Mouse (Mus musculus): Measurements from ENCODE around the gene Myh7. TPM values are rescaled to one million over a fixed set of nuclear protein-coding genes. Genes with fewer than 3 reads are reported as not detected.

Myh7 gene
- polyA plus RNA-seq (2012; rRNA removed; ENCODE audit: low replicate concordance) = 0.02 and 0.13 TPM in 2 replicates

DNA sequence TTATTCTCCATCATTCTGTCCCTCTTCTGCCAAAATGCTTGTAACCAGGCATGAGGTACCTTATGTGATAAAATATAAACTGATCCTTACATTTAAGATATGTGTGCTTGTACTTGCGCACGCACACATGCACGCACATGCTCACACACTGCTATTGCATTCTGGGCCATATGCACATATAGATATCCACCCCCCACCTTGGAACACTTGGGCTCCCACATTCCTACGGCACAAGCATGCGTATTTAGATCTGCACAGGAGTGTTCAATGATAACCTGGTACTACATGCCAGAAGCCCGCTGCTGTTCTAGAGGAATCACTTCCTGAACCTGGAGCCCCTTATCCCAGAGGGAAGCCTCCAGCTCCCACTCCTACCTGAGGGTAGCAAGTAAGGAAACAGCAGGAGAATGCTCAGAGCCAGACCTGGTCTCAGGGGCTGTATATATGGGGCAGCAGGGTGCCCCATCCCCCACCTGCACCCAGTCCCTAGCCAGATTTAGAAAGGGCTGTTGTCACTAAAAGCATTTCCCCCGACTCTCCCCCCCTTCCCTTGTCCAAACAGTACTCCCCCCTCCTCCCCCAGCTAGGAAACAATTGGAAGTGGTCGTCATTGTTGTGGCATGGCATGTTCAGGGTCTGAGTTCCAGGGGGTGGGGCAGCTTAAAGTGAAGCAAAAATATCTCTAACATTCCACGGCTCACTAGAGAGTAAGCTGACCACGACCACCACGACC lies at the start of gene Myh7:
TSS of gene Myh7 (minus strand) at position 491 of the 733 bp plus-strand sequence.

DNA sequence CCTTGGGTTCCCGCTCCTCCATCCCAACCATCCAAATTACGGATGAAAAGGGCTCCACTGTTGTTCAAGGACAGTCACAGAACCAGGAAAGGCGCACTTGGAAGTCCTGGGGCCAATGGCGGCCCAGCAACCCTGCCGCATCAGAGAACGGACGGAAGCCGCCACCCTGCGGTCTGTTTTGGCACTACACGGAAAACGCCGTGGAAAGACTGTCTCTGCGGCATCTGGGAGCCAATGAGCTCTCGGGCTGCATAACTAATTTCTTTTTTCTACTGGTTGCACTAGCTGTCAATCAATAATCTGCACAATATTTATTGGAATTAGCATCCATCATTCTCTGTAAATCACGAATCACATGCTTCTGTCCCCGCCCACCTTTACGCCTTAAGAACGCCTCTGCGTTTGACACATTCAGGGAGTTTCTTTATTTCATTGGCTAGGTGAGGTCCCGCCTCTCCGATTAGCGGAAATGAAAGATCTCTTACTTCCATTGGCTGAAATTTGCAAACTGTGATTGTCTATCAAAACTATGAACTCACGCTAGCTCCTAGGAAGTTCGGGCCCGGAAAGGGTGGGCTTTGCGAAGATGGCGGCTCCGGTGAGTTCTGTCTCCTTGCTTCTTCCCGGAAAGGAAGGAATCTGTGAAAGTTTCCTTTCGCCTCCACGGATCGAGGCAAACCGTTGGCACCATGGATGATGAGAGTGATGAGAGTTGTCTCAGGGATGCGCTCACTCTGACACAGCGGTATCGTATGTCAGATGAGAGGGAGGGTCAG lies 20.8 kb upstream of the Myh7 start, which contains the start of gene Ngdn:
TSS of gene Ngdn (plus strand) at position 464 of the 776 bp plus-strand sequence.

DNA sequence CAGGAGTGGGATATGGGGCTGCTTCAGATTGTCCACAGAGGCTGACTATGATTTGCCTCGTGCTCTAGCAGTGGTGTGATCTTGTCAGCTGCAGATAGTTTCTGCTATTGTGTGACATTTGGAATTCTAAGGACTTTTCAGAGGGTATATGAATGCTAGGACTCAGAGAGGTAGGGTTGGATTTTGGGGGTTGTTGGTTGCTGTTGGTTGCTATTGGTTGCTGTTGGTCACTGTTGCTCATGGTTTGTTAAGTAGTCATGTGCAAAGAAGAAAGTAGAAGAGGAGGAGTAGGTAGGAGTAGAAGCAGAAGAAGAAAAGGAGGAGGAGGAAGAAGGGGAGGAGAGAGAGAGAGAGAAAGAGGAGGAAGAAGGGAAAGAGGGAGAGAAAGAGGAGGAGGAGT lies 17.8 kb downstream of the Myh7 start, which contains the start of gene Gm17428:
TSS of gene Gm17428 (plus strand) at position 301 of the 400 bp plus-strand sequence.

DNA sequence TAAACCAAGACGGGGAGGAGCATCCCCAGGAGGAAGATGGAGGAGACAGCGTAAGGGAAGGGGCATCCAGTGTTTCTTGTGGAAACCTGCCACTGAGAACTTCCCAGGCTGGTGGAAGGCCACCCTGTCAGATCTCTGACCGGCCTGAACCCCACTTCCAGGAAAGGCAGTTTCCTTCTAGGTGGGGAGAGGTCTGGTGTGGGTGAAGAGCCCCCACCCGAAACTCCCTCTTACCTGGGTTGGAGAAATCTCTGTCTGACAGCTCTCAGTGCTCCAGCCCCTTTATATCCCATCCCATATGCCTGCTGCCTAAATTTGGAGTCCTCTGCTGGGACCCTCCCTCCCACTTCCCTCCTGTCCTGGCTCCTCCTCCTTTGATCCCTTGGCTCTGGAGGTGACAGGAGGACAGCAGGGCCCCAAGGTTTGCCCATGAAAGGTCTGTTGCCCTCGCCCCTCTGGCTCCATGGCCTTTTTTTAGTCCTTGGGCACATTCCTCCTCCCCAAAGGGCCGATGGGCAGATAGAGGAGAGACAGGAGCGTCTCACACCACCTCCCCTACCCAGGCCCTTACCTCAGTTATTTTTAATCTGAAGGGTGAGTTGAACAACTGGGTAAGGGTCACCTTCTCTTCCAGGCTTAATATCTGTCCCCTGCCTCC lies 28.0 kb downstream of the Myh7 start, which contains the start of gene Myh6:
TSS of gene Myh6 (minus strand) at position 608 of the 658 bp plus-strand sequence.

DNA sequence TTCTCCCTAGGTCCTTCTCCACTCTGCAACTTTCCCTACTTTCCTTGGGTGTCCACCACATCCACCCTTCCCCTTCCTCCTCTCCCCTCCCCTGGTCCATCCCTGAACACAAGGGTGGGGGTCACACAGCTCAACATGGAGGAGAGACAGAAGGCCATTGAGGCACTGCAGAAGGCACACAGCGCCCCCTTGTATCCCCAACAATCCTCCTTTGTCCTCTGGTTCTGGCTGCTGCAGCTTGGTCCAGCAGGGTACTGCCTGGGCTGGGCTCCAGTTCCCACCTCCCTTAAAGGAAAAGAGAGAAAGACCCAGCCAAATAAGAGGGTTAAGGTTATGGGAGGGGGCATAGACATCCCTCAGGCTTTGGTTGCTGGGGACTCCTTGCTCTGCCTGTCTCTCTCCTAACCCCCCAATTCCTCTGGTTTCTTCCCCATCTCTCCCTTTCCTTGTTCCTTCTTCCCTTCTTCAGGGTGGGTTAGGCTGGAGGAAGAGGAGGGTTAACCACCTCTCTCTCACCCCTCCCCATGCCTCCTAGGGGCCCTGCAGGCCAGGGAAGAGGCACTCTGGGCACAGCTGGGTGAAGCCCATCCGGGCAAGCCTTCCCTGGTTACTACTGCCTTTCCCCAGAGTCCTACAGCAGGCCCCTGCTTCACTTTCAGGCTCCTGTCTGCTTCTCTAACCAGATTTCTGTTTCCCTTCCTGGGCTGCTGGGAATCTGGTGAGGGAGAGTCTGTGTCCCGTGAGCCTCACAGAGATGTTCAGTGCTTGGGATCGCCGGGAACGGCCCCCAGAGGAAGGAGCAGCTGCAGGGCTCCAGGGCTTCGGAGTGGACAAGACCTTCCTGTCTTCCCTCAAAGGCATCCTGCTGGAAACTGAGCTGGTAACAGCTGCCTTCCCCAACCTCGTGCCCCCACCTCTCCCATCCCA lies 58.3 kb downstream of the Myh7 start, which contains the start of gene Cmtm5:
TSS of gene Cmtm5 (plus strand) at position 358 of the 927 bp plus-strand sequence.

DNA sequence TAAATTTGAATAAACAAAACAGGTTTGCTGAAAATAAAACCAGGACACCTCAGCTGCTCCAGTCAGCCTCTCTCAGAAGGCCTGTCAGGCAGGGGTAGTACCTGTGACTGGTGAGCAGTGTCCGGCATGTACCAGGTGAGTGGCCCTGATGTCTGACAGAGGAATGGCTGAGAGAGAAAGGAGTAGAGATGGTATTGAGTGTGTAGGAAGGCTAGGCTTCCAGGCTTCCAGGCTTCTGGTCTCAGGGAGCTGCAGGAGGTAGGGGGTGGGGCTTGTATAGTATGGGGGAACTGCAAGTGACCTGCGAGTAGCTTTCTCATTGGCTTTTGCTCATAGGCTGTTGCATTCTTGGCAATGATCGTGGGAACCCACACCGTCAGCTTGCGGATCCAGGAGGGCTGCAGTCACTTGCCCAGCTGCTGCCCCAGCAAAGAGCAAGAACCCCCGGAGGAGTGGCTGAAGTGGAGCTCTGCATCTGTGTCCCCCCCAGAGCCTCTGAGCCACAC lies 61.7 kb downstream of the Myh7 start, which contains the start of gene Il25:
TSS of gene Il25 (plus strand) at position 51 of the 506 bp plus-strand sequence.

DNA sequence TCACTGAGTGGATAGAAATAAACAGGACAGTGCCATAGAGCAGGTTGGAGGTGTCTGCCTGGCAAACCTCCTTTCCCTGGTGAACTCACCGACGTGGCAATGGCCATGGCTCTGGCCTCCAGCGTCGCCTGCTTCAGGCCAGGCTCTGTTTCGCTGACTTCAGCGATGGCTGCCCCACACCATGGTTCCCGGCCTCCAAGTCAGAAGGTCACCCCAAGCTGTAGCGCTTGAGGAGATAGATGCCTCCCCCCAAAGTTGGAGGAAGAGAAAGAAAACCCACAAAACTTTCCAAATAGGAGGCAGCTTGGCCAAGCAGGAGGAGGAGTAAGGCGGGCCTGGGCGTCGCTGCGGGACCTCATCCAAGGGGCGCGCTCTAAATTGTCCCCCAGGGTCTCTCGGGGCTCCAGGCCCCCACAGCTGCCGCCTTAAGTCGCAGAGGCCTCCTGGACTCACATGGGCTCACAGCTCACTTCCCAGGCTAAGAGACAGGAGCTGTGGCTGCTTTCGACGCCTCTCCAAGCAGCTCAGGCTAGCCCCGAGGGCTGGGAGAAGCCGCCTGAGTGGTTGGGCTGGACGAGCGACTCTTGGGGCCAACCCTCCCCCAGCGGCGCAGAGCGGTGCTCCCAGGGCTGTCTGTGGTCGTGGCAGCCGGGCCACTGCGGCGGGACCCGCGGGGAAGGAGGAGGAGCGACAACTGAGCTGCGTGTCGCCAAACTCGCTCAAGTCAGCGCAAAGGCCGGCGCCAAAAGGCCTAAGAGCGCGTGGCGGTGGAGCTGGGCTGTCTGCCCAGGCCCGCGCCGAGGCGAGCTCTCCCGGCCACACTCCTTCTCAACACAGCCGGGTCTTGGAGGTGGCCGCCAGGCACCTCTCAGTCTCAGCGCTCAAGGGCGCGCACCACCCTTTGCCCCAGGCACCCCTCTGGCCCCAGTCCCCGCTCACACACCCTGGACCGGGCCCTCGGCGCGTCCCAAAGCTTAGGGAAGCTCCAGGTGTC lies 68.8 kb downstream of the Myh7 start, which contains the start of gene Efs:
TSS of gene Efs (minus strand) at position 778 of the 994 bp plus-strand sequence.

Other genes with a start within 250 kb of the Myh7 start
- 45.5 and 192 TPM in 2 replicates for gene Slc7a8, start 212.7 kb downstream of the Myh7 start, polyA plus RNA-seq (2012; rRNA removed; ENCODE audit: low replicate concordance)
- gene Rnf212b, start 180.5 kb downstream of the Myh7 start, polyA plus RNA-seq (2012; rRNA removed; ENCODE audit: low replicate concordance) = not detected in 2 replicates
- gene Homez, start 123.7 kb downstream of the Myh7 start, polyA plus RNA-seq (2012; rRNA removed; ENCODE audit: low replicate concordance) = 1.5 and 2.0 TPM in 2 replicates
- gene Ppp1r3e, start 117.1 kb downstream of the Myh7 start, polyA plus RNA-seq (2012; rRNA removed; ENCODE audit: low replicate concordance) = 15.5 and 18.2 TPM in 2 replicates
- gene Bcl2l2, start 111.2 kb downstream of the Myh7 start, polyA plus RNA-seq (2012; rRNA removed; ENCODE audit: low replicate concordance) = 31.3 and 48.5 TPM in 2 replicates
- gene Gm20521, start 111.2 kb downstream of the Myh7 start, polyA plus RNA-seq (2012; rRNA removed; ENCODE audit: low replicate concordance) = 10.4 and 10.8 TPM in 2 replicates
- 34.7 and 37.9 TPM in 2 replicates for gene Pabpn1, start 102.1 kb downstream of the Myh7 start, polyA plus RNA-seq (2012; rRNA removed; ENCODE audit: low replicate concordance)
- 16.9 and 36.0 TPM in 2 replicates for gene Slc22a17, start 81.5 kb downstream of the Myh7 start, polyA plus RNA-seq (2012; rRNA removed; ENCODE audit: low replicate concordance)
- gene Efs, start 68.5 kb downstream of the Myh7 start, polyA plus RNA-seq (2012; rRNA removed; ENCODE audit: low replicate concordance) = 4.4 and 8.0 TPM in 2 replicates
- 0.92 TPM in 1 of 2 replicates, not detected in the other for gene Il25, start 61.9 kb downstream of the Myh7 start, polyA plus RNA-seq (2012; rRNA removed; ENCODE audit: low replicate concordance)
- 0.79 and 1.8 TPM in 2 replicates for gene Cmtm5, start 58.4 kb downstream of the Myh7 start, polyA plus RNA-seq (2012; rRNA removed; ENCODE audit: low replicate concordance)
- gene Myh6, start 27.7 kb downstream of the Myh7 start, polyA plus RNA-seq (2012; rRNA removed; ENCODE audit: low replicate concordance) = 0.64 TPM in 1 of 2 replicates, not detected in the other
- not detected in 2 replicates for gene Gm17428, start 17.7 kb downstream of the Myh7 start, polyA plus RNA-seq (2012; rRNA removed; ENCODE audit: low replicate concordance)
- 3.6 and 3.8 TPM in 2 replicates for gene Ngdn, start 20.8 kb upstream of the Myh7 start, polyA plus RNA-seq (2012; rRNA removed; ENCODE audit: low replicate concordance)
- gene Zfhx2, start 97.7 kb upstream of the Myh7 start, polyA plus RNA-seq (2012; rRNA removed; ENCODE audit: low replicate concordance) = 1.5 and 2.4 TPM in 2 replicates
- 4.0 and 4.6 TPM in 2 replicates for gene Thtpa, start 100.2 kb upstream of the Myh7 start, polyA plus RNA-seq (2012; rRNA removed; ENCODE audit: low replicate concordance)
- gene Ap1g2, start 112.0 kb upstream of the Myh7 start, polyA plus RNA-seq (2012; rRNA removed; ENCODE audit: low replicate concordance) = 83.8 and 83.9 TPM in 2 replicates
- gene Jph4, start 122.3 kb upstream of the Myh7 start, polyA plus RNA-seq (2012; rRNA removed; ENCODE audit: low replicate concordance) = 0.69 and 0.84 TPM in 2 replicates
- not detected in 2 replicates for gene Dhrs2, start 227.4 kb upstream of the Myh7 start, polyA plus RNA-seq (2012; rRNA removed; ENCODE audit: low replicate concordance)